Mouse (Mus musculus) hindbrain, embryonic 13.5 days (tissue): ENCODE results near the gene Ptprt. TPM values are rescaled to one million over a fixed set of nuclear protein-coding genes. Genes with fewer than 3 reads are reported as not detected.
A peak's percentile ranks its signal among the peaks of the same experiment; 100 is the strongest.

Experiments
- ATAC-seq: fragments of 200-750 bp; cut with Nextera tagmentation; 2 replicates; pipeline ENCODE4 v1.8.0; 2017; ENCODE audit warnings: moderate TSS enrichment; ENCODE audit not compliant: low FRiP score
- H3K27ac ChIP-seq: fragments of 300-500 bp; sonication (generic); 2 replicates; pipeline ENCODE4 v1.5.1; 2015; ENCODE audit warnings: inconsistent platforms, mild to moderate bottlenecking, moderate library complexity
- H3K27me3 ChIP-seq: fragments of 300-500 bp; sonication (generic); 2 replicates; pipeline ENCODE4 v1.6.1; 2015; ENCODE audit warnings: mild to moderate bottlenecking, inconsistent platforms
- H3K36me3 ChIP-seq: fragments of 300-500 bp; sonication (generic); 2 replicates; pipeline ENCODE4 v1.6.1; 2015; ENCODE audit warnings: mild to moderate bottlenecking, inconsistent platforms
- H3K4me1 ChIP-seq: fragments of 300-500 bp; sonication (generic); replicated peaks from 2 replicates; pipeline ENCODE4 v1.6.1; 2015; ENCODE audit warnings: inconsistent platforms
- H3K4me2 ChIP-seq: fragments of 300-500 bp; sonication (generic); 2 replicates; pipeline ENCODE4 v1.6.1; 2015; ENCODE audit warnings: inconsistent platforms, mild to moderate bottlenecking, moderate library complexity
- H3K4me3 ChIP-seq: fragments of 300-500 bp; sonication (generic); 2 replicates; pipeline ENCODE4 v1.5.1; 2015; ENCODE audit warnings: mild to moderate bottlenecking, inconsistent platforms
- H3K9ac ChIP-seq: fragments of 300-500 bp; sonication (generic); 2 replicates; pipeline ENCODE4 v1.6.1; 2015; ENCODE audit warnings: mild to moderate bottlenecking, inconsistent platforms
- H3K9me3 ChIP-seq: fragments of 300-500 bp; sonication (generic); 2 replicates; pipeline ENCODE4 v1.6.1; 2016; ENCODE audit warnings: inconsistent platforms
- WGBS: fragments of 180-500 bp; shearing (Covaris S2); methylation state at CpG from one replicate; pipeline ENCODE4 v1.1.7; 2015; 5-methylcytosine and 5-hydroxymethylcytosine counted together
- polyA plus RNA-seq: library from polyadenylated mRNA; unstranded; fragments of >200 nt; fragmentation: Nextera tagmentation; extraction: Ambion mirVana; gene quantifications from 2 replicates; pipeline ENCODE4 v1.2.1, GENCODE M21; 2015

Ptprt gene
- polyA plus RNA-seq, 1 experiment from 2014 or later, result 8.4 TPM

DNA sequence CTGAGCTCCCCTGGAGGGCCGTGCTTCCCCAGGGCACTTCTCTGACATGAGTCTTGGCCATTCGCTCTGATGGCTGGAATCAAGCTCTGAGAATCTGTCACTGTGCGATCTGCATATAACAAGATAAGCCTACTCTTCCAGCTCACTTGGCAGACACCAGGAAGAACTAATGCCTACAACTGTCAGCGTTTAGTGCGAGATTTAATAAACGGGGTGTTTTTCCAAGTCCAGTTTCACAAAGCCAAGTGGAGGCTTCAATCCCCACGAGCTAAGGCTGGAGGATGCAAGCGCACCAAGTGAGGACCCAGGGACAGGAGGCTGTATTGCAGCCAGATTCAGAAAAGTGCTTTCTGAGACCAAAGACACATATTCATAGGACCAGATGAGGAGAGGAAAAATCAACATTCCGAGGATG lies 161.4 kb downstream of the Ptprt start:
- 89% methylated on average over 9 of the region's 9 CpGs for WGBS
- no peak for ATAC-seq
- no peak overlapping the region for H3K4me3 ChIP-seq

DNA sequence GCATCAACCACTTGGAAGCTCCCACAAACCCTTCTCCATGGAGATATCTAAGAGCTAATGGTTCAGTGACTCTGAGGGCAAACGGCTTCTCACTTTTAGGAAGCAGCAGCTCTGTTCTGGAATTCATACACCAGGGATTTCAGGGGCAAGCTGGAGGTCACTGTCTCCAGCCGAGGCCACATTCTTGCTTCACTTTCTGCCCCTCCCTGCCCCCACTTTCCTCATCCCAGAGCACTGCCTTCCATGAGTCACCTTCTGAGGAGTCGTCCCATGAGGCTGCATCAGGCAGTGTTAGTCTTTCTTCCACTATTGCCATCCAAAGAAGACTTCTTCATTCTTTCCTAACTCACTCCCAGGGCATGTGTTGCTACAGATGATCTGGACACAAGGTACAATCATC lies 162.8 kb downstream of the Ptprt start:
- Histone ChIP-seq H3K9ac (no peak overlapping the region), H3K4me2 (no peak overlapping the region), H3K9me3 (no peaks in the 10 kb centered on the region), H3K36me3 (no peaks in the 10 kb centered on the region), H3K27ac (no peak overlapping the region), H3K4me3 (no peak overlapping the region), H3K27me3 (no peaks in the 10 kb centered on the region), H3K4me1 (no peaks in the 10 kb centered on the region)
- 59% methylated on average over 3 of the region's 3 CpGs for WGBS
- ATAC-seq, result no peak

More for the DNA sequence above, 161.4 kb downstream of the Ptprt start:
- no peaks in the 10 kb centered on the region for H3K9me3 ChIP-seq
- no peak overlapping the region for H3K9ac ChIP-seq
- H3K4me1 ChIP-seq, result no peaks in the 10 kb centered on the region
- no peak overlapping the region for H3K27ac ChIP-seq
- no peaks in the 10 kb centered on the region for H3K36me3 ChIP-seq
- no peak overlapping the region for H3K4me2 ChIP-seq
- no peaks in the 10 kb centered on the region for H3K27me3 ChIP-seq

DNA sequence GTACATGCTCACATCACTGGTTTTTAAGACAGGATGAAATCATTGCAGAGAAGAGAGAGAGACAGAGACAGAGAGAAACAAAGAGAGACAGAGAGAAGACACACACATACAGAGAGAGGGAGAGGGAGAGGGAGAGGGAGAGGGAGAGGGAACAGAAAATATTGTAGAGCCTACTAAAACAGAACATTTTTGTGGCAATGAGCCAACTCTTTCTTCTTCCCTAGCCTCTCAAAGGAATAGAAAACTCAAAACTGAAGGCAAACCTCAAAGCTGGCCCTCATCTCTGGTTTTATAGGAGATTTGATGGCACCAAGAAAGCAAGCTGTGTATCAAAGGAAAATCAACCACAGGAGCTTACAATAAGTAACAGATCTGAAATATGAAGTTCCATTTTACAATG lies 176.9 kb downstream of the Ptprt start:
- Histone ChIP-seq H3K36me3 (no peaks in the 10 kb centered on the region), H3K4me1 (0 out of 2 replicates have a peak, but pooled peaks cover 3% of the 10 kb centered on the region), H3K4me2 (no peak overlapping the region), H3K27me3 (no peaks in the 10 kb centered on the region), H3K27ac (no peak overlapping the region), H3K9me3 (no peaks in the 10 kb centered on the region), H3K9ac (no peak overlapping the region), H3K4me3 (no peak overlapping the region)
- no peak for ATAC-seq

DNA sequence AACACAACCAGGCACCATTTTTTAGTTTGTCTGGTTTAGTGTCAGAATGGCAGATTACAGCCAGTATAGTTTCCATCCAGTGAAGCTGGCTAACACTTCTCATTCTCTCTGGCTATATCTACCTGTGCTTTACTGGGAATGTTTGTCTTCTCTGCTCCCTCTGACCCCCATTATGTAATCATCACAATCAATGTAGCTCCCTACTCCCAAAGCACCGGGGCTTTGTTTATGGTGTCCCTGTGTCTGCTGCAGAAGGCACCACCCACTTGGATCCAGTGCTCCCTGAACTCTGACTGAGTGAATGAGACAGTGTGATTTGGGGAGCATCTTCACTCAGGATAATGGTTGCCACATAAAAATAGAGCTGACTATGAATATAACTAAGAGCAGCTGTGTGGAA lies 217.8 kb downstream of the Ptprt start:
- H3K9me3 ChIP-seq, result no peaks in the 10 kb centered on the region
- H3K27me3 ChIP-seq, result no peaks in the 10 kb centered on the region
- ATAC-seq, result no peak
- H3K4me1 ChIP-seq, result no peaks in the 10 kb centered on the region
- no peak overlapping the region for H3K9ac ChIP-seq
- no peak overlapping the region for H3K4me2 ChIP-seq
- WGBS, result 62% methylated on average over 1 of the region's 1 CpGs
- H3K4me3 ChIP-seq, result no peak overlapping the region
- H3K27ac ChIP-seq, result no peak overlapping the region
- H3K36me3 ChIP-seq, result no peaks in the 10 kb centered on the region

DNA sequence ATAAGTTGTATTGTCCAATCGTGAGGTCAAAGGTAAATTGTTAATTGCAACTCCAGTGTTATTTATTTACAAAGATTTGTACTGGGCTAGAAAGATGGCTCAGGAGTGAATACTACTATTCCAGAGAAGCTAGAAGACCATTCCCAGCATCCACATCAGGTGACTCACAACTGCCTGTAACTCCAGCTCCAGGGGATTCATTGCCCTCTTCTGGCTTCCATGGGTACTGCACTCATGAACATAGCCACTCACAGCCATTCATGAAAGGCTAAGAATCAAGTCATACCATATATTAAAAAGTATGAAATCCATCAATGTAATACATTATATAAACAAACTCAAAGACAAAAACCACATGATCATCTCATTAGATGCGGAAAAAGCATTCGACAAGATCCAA lies 224.3 kb downstream of the Ptprt start:
- no peak overlapping the region for H3K4me2 ChIP-seq
- 99% methylated on average over 3 of the region's 3 CpGs for WGBS
- no peaks in the 10 kb centered on the region for H3K9me3 ChIP-seq
- no peaks in the 10 kb centered on the region for H3K27me3 ChIP-seq
- no peak overlapping the region for H3K4me3 ChIP-seq
- ATAC-seq, result no peak
- no peaks in the 10 kb centered on the region for H3K36me3 ChIP-seq
- no peaks in the 10 kb centered on the region for H3K4me1 ChIP-seq
- no peak overlapping the region for H3K27ac ChIP-seq
- H3K9ac ChIP-seq, result no peak overlapping the region

DNA sequence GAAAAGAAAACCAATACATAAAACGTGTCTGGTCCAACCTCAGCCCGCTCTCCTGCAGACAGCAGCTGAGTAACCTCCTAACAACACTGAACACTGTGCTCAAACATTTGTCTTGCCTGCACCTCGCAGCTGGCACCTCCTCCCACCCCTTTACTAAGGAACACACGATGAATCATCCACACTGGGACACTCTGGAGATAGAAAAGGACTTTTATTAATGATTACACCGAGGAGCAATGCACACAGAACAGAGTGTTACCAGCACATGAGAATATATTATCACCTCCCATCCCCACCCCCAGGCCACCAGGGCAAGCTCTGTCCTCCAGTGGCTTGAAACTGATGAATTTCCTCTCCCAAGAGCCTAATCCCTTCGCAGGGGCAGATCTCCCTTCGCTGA lies 230.8 kb downstream of the Ptprt start:
- ATAC-seq, result no peak
- H3K27me3 ChIP-seq, result no peaks in the 10 kb centered on the region
- WGBS, result 56% methylated on average over 7 of the region's 7 CpGs
- H3K27ac ChIP-seq, result 0 out of 2 replicates have a peak overlapping the region, but pooled peaks have one; percentile 6
- H3K9ac ChIP-seq, result no peak overlapping the region
- H3K4me2 ChIP-seq, result no peak overlapping the region
- H3K4me3 ChIP-seq, result no peak overlapping the region
- H3K4me1 ChIP-seq, result no peaks in the 10 kb centered on the region
- H3K36me3 ChIP-seq, result no peaks in the 10 kb centered on the region
- H3K9me3 ChIP-seq, result no peaks in the 10 kb centered on the region

DNA sequence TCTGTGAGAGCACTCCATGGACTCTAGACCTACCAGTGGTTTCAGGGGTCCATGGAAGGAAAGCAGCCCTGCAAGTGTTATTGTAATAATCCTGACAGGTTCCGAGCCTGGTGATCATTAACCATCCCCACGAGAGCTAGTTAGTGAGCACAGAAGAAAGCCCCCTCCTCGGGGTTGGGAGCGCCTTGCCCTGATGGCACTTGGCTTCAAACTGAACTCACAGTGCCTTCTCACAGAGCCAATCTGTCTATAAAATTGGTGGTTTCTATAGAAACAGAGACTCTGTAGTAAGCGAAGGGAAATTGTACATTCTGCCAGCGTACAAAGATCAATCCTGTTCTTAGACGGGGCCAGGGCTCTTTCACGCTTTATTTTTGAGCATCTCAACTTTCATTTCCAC lies 234.8 kb downstream of the Ptprt start:
- H3K9ac ChIP-seq, result no peak overlapping the region
- WGBS, result 70% methylated on average over 8 of the region's 8 CpGs
- no peak overlapping the region for H3K4me3 ChIP-seq
- no peak overlapping the region for H3K27ac ChIP-seq
- no peak for ATAC-seq
- no peaks in the 10 kb centered on the region for H3K4me1 ChIP-seq
- H3K9me3 ChIP-seq, result no peaks in the 10 kb centered on the region
- no peaks in the 10 kb centered on the region for H3K27me3 ChIP-seq
- no peaks in the 10 kb centered on the region for H3K36me3 ChIP-seq
- H3K4me2 ChIP-seq, result no peak overlapping the region

DNA sequence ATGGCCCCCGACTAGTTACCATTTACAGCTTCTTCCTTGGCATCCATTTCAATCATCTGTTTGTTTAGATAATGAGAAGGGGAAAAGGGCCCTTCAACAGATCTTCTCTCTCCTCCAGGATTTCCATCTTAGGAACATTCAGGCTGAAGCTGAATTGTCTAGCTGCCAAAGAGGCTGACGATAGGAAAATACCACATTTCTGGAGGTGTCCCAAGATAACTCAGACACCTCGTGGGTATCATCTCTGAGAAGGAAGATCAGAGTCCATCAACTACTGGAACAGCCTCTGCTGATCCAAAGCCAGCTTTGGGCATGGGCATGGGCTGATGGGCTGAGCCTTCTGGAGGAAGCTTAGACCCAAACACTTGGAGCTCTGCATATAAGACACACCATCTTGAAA lies 242.8 kb downstream of the Ptprt start:
- ATAC-seq, result no peak
- no peak overlapping the region for H3K4me3 ChIP-seq
- WGBS, result 75% methylated on average over 3 of the region's 3 CpGs
- H3K27ac ChIP-seq, result no peak overlapping the region
- H3K4me2 ChIP-seq, result no peak overlapping the region
- no peak overlapping the region for H3K9ac ChIP-seq
- H3K27me3 ChIP-seq, result no peaks in the 10 kb centered on the region
- H3K4me1 ChIP-seq, result peaks cover 6% of the 10 kb centered on the region; the same call in 1 of the 2 replicates
- H3K9me3 ChIP-seq, result no peaks in the 10 kb centered on the region
- H3K36me3 ChIP-seq, result no peaks in the 10 kb centered on the region

DNA sequence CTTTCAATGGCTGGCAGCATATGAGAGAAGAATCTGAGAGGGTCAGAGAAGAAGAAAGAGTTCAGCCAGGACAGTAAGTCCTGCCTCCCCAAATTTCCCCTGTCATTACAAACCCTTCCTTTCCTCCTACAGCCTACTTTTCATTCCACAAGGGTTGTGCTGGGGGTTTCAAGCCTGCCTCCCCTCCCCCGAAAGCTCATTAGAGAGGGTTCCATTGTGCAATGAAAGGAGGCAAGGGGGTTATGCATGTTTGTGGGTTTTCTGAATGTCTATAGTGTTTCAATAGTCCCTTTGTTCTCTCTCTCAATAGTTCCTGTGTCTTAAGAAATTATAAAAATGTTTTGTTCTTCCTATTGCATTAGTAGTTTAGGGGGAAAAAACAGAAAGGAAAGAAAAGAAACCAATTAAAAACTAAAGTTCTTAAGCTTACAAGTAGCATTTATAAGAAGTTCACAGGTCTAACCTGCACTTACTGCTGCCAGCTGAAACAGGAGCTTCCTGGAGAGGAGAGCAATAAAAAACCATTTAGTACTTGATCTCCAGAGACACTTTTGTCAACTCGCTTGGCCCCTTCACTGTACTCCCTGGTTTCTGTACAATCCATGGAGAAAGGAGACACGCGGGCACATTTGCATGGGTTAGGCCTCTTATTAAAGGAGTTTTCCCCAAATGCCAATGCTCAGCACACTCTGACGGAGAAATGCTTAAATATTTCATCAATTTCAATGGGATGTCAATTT lies 247.7 kb downstream of the Ptprt start:
- Histone ChIP-seq H3K4me3 (no peak overlapping the region), H3K9ac (no peak overlapping the region), H3K4me2 (no peak overlapping the region), H3K4me1 (peaks cover 12% of the 10 kb centered on the region; the same call in 1 of the 2 replicates), H3K27ac (no peak overlapping the region), H3K9me3 (no peaks in the 10 kb centered on the region), H3K36me3 (no peaks in the 10 kb centered on the region), H3K27me3 (no peaks in the 10 kb centered on the region)
- ATAC-seq, result no peak
- WGBS, result 31% methylated on average over 5 of the region's 5 CpGs

DNA sequence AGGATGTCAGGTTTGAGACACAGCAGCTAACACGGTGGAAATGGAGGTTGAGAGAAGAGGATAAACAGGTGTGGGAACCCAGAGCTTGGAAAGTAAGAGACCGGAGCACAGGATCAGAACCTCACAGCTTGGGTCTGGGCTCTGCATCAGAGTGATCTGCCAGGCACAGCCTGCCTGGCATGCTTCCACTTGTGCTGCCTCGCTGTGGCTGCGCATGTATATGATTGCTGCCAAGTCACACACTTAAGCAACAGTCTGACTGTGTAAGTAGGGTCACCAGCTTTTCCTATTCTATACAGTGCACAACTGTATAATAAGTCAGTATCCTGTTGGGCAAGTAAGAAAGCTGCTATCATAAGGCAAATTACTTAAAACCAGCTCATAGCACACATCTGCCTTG lies 249.9 kb downstream of the Ptprt start:
- Histone ChIP-seq H3K27ac (no peak overlapping the region), H3K27me3 (no peaks in the 10 kb centered on the region), H3K36me3 (no peaks in the 10 kb centered on the region), H3K9ac (no peak overlapping the region), H3K9me3 (no peaks in the 10 kb centered on the region), H3K4me2 (no peak overlapping the region), H3K4me1 (peaks cover 12% of the 10 kb centered on the region; the same call in 1 of the 2 replicates), H3K4me3 (no peak overlapping the region)
- peak; percentile 21; the same call in 1 of the 2 replicates for ATAC-seq
- WGBS, result 88% methylated on average over 4 of the region's 4 CpGs

DNA sequence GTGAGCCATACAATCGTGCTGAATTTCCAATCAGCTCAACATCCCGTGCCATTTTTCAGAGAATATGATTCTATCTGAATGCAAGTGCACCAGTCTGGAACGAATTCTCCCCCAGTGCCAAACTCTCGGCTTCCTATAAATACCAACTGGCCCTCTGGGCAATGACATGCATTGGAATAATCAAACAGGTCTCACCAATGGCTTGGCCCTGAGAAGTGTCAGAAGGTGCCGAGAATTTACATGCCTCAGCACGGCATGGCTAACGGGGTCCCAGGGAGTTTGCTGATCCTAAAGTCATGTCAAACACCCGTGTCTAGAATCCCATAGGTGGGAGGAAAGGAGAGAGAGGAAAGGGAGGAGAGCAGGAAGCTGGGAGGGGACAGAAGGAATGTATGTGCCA lies 251.7 kb downstream of the Ptprt start:
- H3K4me3 ChIP-seq, result no peak overlapping the region
- no peaks in the 10 kb centered on the region for H3K36me3 ChIP-seq
- no peak overlapping the region for H3K27ac ChIP-seq
- peaks cover 12% of the 10 kb centered on the region; the same call in 1 of the 2 replicates for H3K4me1 ChIP-seq
- ATAC-seq, result no peak
- 78% methylated on average over 8 of the region's 8 CpGs for WGBS
- no peak overlapping the region for H3K9ac ChIP-seq
- H3K9me3 ChIP-seq, result no peaks in the 10 kb centered on the region
- H3K27me3 ChIP-seq, result no peaks in the 10 kb centered on the region
- H3K4me2 ChIP-seq, result no peak overlapping the region

DNA sequence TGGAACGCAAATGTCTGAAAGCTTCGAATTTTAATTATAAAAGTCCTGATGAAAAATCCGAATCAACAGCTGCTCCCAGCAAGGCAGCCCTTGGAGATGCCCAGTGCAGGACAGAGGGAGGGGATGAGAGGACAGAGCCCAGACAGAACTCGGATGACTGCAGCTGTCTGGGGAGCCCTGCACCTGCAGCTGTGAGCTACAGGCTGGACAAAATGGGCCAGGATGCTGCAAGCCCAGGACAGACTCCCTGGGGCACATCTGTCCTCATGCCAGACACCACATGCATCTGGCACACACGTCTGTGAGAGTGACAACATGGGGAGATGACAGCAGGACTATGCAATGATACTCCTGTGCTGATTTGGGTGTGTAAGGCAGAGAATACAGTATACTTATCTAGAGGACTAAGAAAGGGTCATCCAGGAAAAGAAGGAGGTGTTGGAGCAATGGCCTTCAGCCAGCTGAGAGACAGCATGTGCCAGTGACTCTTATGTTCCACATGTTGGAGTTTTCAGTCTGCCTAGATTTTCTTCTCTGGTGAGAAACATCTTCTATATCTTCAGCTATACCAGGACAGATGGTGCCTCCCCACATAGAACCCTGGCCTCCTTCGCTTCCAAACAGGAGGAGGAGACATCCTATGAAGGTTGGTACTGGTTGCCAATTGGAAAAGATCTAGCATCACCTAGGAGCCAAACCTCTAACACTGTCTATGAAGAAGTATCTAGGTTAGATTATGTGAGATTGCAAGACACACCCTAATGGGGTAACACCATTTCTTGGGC lies 259.4 kb downstream of the Ptprt start:
- Histone ChIP-seq H3K4me2 (no peak overlapping the region), H3K27me3 (no peaks in the 10 kb centered on the region), H3K4me3 (no peak overlapping the region), H3K9me3 (no peaks in the 10 kb centered on the region), H3K36me3 (no peaks in the 10 kb centered on the region), H3K27ac (no peak overlapping the region; the same call in 1 of the 2 replicates), H3K9ac (no peak overlapping the region), H3K4me1 (no peaks in the 10 kb centered on the region)
- ATAC-seq, result no peak
- WGBS, result 59% methylated on average over 6 of the region's 6 CpGs

DNA sequence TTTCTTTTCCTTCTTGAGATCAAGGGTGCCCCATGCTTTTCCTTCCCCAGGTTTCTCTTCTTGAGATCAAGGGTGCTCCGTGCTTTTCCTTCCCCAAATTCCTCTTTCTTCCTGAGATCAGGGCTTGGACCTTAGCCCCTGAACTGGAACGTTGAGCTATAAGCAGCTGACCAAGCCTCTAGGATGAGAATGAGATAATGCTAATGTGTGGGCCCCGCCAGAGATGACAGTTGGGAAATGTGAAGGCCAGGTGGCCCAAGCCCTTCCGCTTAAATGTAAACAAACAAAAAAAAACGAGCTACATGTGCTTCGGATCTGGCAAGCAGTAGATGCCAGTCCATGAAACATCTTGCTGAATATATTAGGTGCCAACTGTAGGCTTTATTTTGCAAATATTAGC lies 266.3 kb downstream of the Ptprt start:
- Histone ChIP-seq H3K4me3 (no peak overlapping the region), H3K4me2 (no peak overlapping the region), H3K4me1 (0 out of 2 replicates have a peak, but pooled peaks cover 3% of the 10 kb centered on the region), H3K9me3 (no peaks in the 10 kb centered on the region), H3K27me3 (no peaks in the 10 kb centered on the region), H3K36me3 (no peaks in the 10 kb centered on the region), H3K9ac (no peak overlapping the region), H3K27ac (no peak overlapping the region)
- 83% methylated on average over 6 of the region's 6 CpGs for WGBS
- ATAC-seq, result no peak
